Mouse (Mus musculus) MEL (cell line): ENCODE measurements around the gene Gfral. TPM values are rescaled to one million over a fixed set of nuclear protein-coding genes. Genes with fewer than 3 reads are reported as not detected.

ENCODE experiments used
- DNase-seq: peaks from one replicate; pipeline ENCODE4 v3.0.0; 2011; ENCODE audit warnings: low read depth, low spot score
- H3K27ac ChIP-seq: 2 replicates; pipeline ENCODE4 v1.5.1; 2012; ENCODE audit warnings: low read depth, mild to moderate bottlenecking, control low read depth, low read length, moderate library complexity; ENCODE audit not compliant: control insufficient read depth
- H3K27me3 ChIP-seq, 2 experiments: fragments of 150-350 bp in 1 of 2; sonication (generic) in 1 of 2; 2 replicates each; pipeline ENCODE4 v1.6.1; 2012; ENCODE audit warnings: low read length in 2 of 2, mild to moderate bottlenecking in 2 of 2, improper control_type of control experiment in 1 of 2, moderate library complexity in 1 of 2; ENCODE audit not compliant: insufficient read depth in 2 of 2, control insufficient read depth in 1 of 2
- H3K36me3 ChIP-seq, 2 experiments: 2 replicates each; pipeline ENCODE4 v1.6.1; 2012 to 2014; ENCODE audit warnings: low read length in 2 of 2, improper control_type of control experiment in 1 of 2, inconsistent platforms in 1 of 2, mild to moderate bottlenecking in 1 of 2; ENCODE audit not compliant: insufficient read depth in 2 of 2, control insufficient read depth in 1 of 2
- H3K4me1 ChIP-seq, 2 experiments: fragments of 150-350 bp in 1 of 2; sonication (generic) in 1 of 2; 2 replicates each; pipeline ENCODE4 v1.6.1; 2012; ENCODE audit warnings: low read length in 2 of 2, improper control_type of control experiment in 1 of 2, mild to moderate bottlenecking in 1 of 2; ENCODE audit not compliant: insufficient read depth in 2 of 2, control insufficient read depth in 1 of 2
- H3K4me3 ChIP-seq, 2 experiments: fragments of 150-350 bp in 1 of 2; sonication (generic) in 1 of 2; 2 replicates each; pipeline ENCODE4 v1.5.1; 2012; ENCODE audit warnings: low read depth in 2 of 2, low read length in 2 of 2, mild to moderate bottlenecking in 2 of 2, moderate library complexity in 2 of 2, control low read depth in 1 of 2, improper control_type of control experiment in 1 of 2; ENCODE audit not compliant: control insufficient read depth in 1 of 2, insufficient read depth in 1 of 2
- H3K79me2 ChIP-seq: 2 replicates; pipeline ENCODE4 v1.6.1; 2012; ENCODE audit warnings: mild to moderate bottlenecking, low read length, moderate library complexity; ENCODE audit not compliant: control insufficient read depth, poor library complexity, insufficient read depth
- H3K9ac ChIP-seq: 2 replicates; pipeline ENCODE4 v1.6.1; 2012; ENCODE audit warnings: low read depth, mild to moderate bottlenecking, control low read depth, low read length, moderate library complexity; ENCODE audit not compliant: control insufficient read depth, poor library complexity, severe bottlenecking
- H3K9me3 ChIP-seq: fragments of 150-350 bp; sonication (generic); replicated peaks from 2 replicates; pipeline ENCODE4 v1.6.1; 2012; ENCODE audit warnings: mild to moderate bottlenecking, low read length, improper control_type of control experiment, moderate library complexity; ENCODE audit not compliant: insufficient read depth
- CHD2 ChIP-seq: IDR thresholded peaks from 2 replicates; pipeline ENCODE4 v1.6.1; 2011; ENCODE audit warnings: low read length, improper control_type of control experiment
- CTCF ChIP-seq, 3 experiments: IDR thresholded peaks in 2 of 3; conservative IDR thresholded peaks in 1 of 3; 2 replicates each; pipeline ENCODE4 v1.5.1; 2011 to 2012; ENCODE audit warnings: low read length in 3 of 3, low read depth in 2 of 3, mild to moderate bottlenecking in 2 of 3, improper control_type of control experiment in 1 of 3, inconsistent platforms in 1 of 3, mixed read lengths in 1 of 3, moderate library complexity in 1 of 3; ENCODE audit not compliant: control insufficient read depth in 1 of 3, insufficient read depth in 1 of 3, poor library complexity in 1 of 3, severe bottlenecking in 1 of 3
- E2F4 ChIP-seq: IDR thresholded peaks from 2 replicates; pipeline ENCODE4 v1.6.1; 2011; ENCODE audit warnings: low read depth, low read length, improper control_type of control experiment, borderline replicate concordance
- ETS1 ChIP-seq: IDR thresholded peaks from 2 replicates; pipeline ENCODE4 v1.6.1; 2012; ENCODE audit warnings: low read depth, mild to moderate bottlenecking, inconsistent platforms, low read length, improper control_type of control experiment, moderate library complexity
- HCFC1 ChIP-seq: IDR thresholded peaks from 2 replicates; pipeline ENCODE4 v1.6.1; 2012; ENCODE audit warnings: low read depth, mild to moderate bottlenecking, inconsistent platforms, low read length, improper control_type of control experiment, moderate library complexity
- MAZ ChIP-seq: IDR thresholded peaks from 2 replicates; pipeline ENCODE4 v1.6.1; 2012; ENCODE audit warnings: low read depth, mild to moderate bottlenecking, inconsistent platforms, low read length, improper control_type of control experiment
- MYB ChIP-seq: IDR thresholded peaks from 2 replicates; pipeline ENCODE4 v1.6.1; 2011; ENCODE audit warnings: mild to moderate bottlenecking, low read depth, low read length, improper control_type of control experiment
- MYC ChIP-seq: IDR thresholded peaks from 2 replicates; pipeline ENCODE4 v1.6.1; 2011; ENCODE audit warnings: low read depth, mild to moderate bottlenecking, low read length, improper control_type of control experiment, moderate library complexity
- POLR2A ChIP-seq, 2 experiments: IDR thresholded peaks; 2 replicates each; pipeline ENCODE4 v1.6.1; 2011 to 2012; ENCODE audit warnings: low read length in 2 of 2, mild to moderate bottlenecking in 2 of 2, control low read depth in 1 of 2, improper control_type of control experiment in 1 of 2, low read depth in 1 of 2, moderate library complexity in 1 of 2; ENCODE audit not compliant: control insufficient read depth in 1 of 2, insufficient read depth in 1 of 2, poor library complexity in 1 of 2
- POLR2AphosphoS5 ChIP-seq: IDR thresholded peaks from 2 replicates; pipeline ENCODE4 v1.6.1; 2012; ENCODE audit warnings: low read depth, borderline replicate concordance, mild to moderate bottlenecking, inconsistent platforms, low read length, moderate library complexity, mixed read lengths
- RAD21 ChIP-seq: IDR thresholded peaks from 2 replicates; pipeline ENCODE4 v1.6.1; 2011; ENCODE audit warnings: mild to moderate bottlenecking, low read depth, low read length, improper control_type of control experiment
- RCOR1 ChIP-seq: IDR thresholded peaks from 2 replicates; pipeline ENCODE4 v1.6.1; 2012; ENCODE audit warnings: low read depth, mild to moderate bottlenecking, inconsistent platforms, low read length, improper control_type of control experiment
- SIN3A ChIP-seq: IDR thresholded peaks from 2 replicates; pipeline ENCODE4 v1.6.1; 2012; ENCODE audit warnings: low read length, improper control_type of control experiment, inconsistent platforms
- TAL1 ChIP-seq: IDR thresholded peaks from 2 replicates; pipeline ENCODE4 v1.6.1; 2012; ENCODE audit warnings: mild to moderate bottlenecking, inconsistent platforms, low read length, moderate library complexity, mixed read lengths
- TBP ChIP-seq: IDR thresholded peaks from 2 replicates; pipeline ENCODE4 v1.8.0; 2011; ENCODE audit warnings: low read depth, low read length, improper control_type of control experiment
- UBTF ChIP-seq: IDR thresholded peaks from 2 replicates; pipeline ENCODE4 v1.6.1; 2012; ENCODE audit warnings: low read depth, mild to moderate bottlenecking, inconsistent platforms, low read length, improper control_type of control experiment, moderate library complexity, borderline replicate concordance; ENCODE audit not compliant: insufficient read depth
- USF1 ChIP-seq: IDR thresholded peaks from 2 replicates; pipeline ENCODE4 v1.6.1; 2014; ENCODE audit warnings: low read depth, mild to moderate bottlenecking, inconsistent platforms, low read length, improper control_type of control experiment, moderate library complexity
- USF2 ChIP-seq, 2 experiments: IDR thresholded peaks; 2 replicates each; pipeline ENCODE4 v1.6.1; 2011 to 2012; ENCODE audit warnings: improper control_type of control experiment in 2 of 2, low read length in 2 of 2, borderline replicate concordance in 1 of 2, inconsistent platforms in 1 of 2, low read depth in 1 of 2, mild to moderate bottlenecking in 1 of 2; ENCODE audit not compliant: insufficient read depth in 1 of 2
- ZC3H11A ChIP-seq: IDR thresholded peaks from 2 replicates; pipeline ENCODE4 v1.6.1; 2012; ENCODE audit warnings: low read depth, mild to moderate bottlenecking, inconsistent platforms, low read length, improper control_type of control experiment
- ZMIZ1 ChIP-seq: IDR thresholded peaks from 2 replicates; pipeline ENCODE4 v1.6.1; 2012; ENCODE audit warnings: low read depth, mild to moderate bottlenecking, inconsistent platforms, low read length, improper control_type of control experiment, moderate library complexity
- ZNF384 ChIP-seq: IDR thresholded peaks from 2 replicates; pipeline ENCODE4 v1.6.1; 2012; ENCODE audit warnings: low read depth, mild to moderate bottlenecking, inconsistent platforms, low read length, improper control_type of control experiment
- polyA plus RNA-seq, 2 experiments: library from polyadenylated mRNA; stranded (reverse) in 1 of 2; unstranded in 1 of 2; fragments of >175 nt in 1 of 2; fragments of >200 nt in 1 of 2; gene quantifications; 2 replicates each; pipeline versions ENCODE4 v1.2.1 to v1.2.4; 2012; ENCODE audit warnings: low replicate concordance in 2 of 2, low read depth in 1 of 2; ENCODE audit not compliant: insufficient read length in 2 of 2, insufficient read depth in 1 of 2, missing spikeins in 1 of 2
- total RNA-seq: library from RNA; depleted of rRNA; stranded (reverse); fragments of 300-350 nt; gene quantifications from 2 replicates; pipeline ENCODE4 v1.2.3, GENCODE M21; 2012

Gene Gfral
- total and polyA plus RNA-seq, 3 experiments = not detected

DNA sequence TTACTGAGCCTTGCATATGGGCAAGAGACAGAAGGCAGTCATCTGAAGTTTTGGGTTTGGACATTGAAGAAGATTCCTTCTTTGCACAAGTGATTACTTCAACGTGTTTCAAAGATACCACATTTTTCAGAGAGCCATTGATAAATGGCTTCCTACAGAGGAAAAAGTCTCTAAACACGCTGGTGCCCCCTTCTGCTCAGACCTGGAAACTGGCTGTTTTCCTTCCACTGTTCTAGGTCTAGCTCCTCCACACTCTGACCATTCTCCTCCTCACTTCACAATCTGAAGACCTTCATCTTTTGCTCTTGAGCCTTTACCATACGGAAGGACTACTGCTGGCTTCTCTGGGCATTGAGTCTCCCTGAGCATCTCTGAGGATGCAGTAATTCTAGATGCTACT lies 45.1 kb downstream of the Gfral start:
- H3K4me1 ChIP-seq = no peaks in the 10 kb centered on the region
- no peaks in the 10 kb centered on the region for H3K27me3 ChIP-seq
- peak; percentile 3 for DNase-seq
- H3K9me3 ChIP-seq = no peaks in the 10 kb centered on the region
- H3K9ac ChIP-seq = no peak overlapping the region
- peak in 2 of 3 experiments; percentile 18 to 19; a peak in 3 of 6 replicates for TF ChIP-seq CTCF (IDR thresholded peaks at IDR 0.05 in 2 of 3, conservative IDR thresholded peaks at IDR 0.05 in 1 of 3; ENCODE audit: control insufficient read depth in 1 of 3, insufficient read depth in 1 of 3, low read depth in 2 of 3, low read length in 3 of 3, poor library complexity in 1 of 3, severe bottlenecking in 1 of 3)
- TF ChIP-seq RAD21 = peak; percentile 9
- TF ChIP-seq TBP = no peak
- H3K4me3 ChIP-seq = no peak overlapping the region
- no peaks in the 10 kb centered on the region for H3K79me2 ChIP-seq
- no peaks in the 10 kb centered on the region for H3K36me3 ChIP-seq
- H3K27ac ChIP-seq = no peak overlapping the region

DNA sequence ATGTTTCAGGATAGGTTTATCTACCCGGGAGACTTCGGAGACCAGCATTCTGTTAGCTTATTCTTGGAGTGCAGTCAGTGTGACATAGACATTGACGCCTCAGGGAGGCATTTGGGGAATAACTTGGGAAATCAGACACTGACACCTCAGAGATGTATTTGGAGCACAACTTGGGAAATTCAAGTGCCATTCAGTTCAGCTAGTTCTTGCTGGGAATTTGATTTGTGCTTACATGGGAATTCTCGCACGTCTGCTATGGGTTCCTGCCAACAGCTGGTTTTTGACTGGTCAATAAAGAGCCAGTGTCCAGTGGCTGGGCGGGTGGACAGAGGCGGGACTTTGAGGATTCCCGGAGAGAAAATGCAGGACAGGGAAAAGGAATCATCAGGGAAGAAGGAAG lies 51.0 kb downstream of the Gfral start:
- no peaks in the 10 kb centered on the region for H3K4me1 ChIP-seq
- TF ChIP-seq UBTF = no peak
- TF ChIP-seq ZNF384 = no peak
- TF ChIP-seq MAZ = no peak
- TF ChIP-seq ETS1 = no peak
- TF ChIP-seq MYB = no peak
- TF ChIP-seq MYC = no peak
- no peak for TF ChIP-seq POLR2AphosphoS5
- no peak for TF ChIP-seq CHD2
- no peak for TF ChIP-seq POLR2A (IDR thresholded peaks at IDR 0.05; ENCODE audit: control insufficient read depth in 1 of 2, insufficient read depth in 1 of 2, low read depth in 1 of 2, low read length in 2 of 2, poor library complexity in 1 of 2)
- no peak for TF ChIP-seq E2F4
- TF ChIP-seq ZC3H11A = no peak
- no peak for TF ChIP-seq USF2 (IDR thresholded peaks at IDR 0.05; ENCODE audit: borderline replicate concordance in 1 of 2, insufficient read depth in 1 of 2, low read depth in 1 of 2, low read length in 2 of 2)
- no peak for TF ChIP-seq TBP
- no peak for TF ChIP-seq RCOR1
- no peak for TF ChIP-seq TAL1
- TF ChIP-seq RAD21 = no peak
- TF ChIP-seq SIN3A = no peak
- no peak for TF ChIP-seq USF1
- no peak for TF ChIP-seq ZMIZ1
- TF ChIP-seq HCFC1 = no peak
- no peak overlapping the region for H3K27ac ChIP-seq
- no peak for DNase-seq
- no peaks in the 10 kb centered on the region for H3K9me3 ChIP-seq
- no peaks in the 10 kb centered on the region for H3K27me3 ChIP-seq
- no peak overlapping the region for H3K4me3 ChIP-seq
- H3K36me3 ChIP-seq = no peaks in the 10 kb centered on the region
- H3K79me2 ChIP-seq = no peaks in the 10 kb centered on the region
- no peak overlapping the region for H3K9ac ChIP-seq
